Mouse (Mus musculus): ENCODE results near the gene Phldb2.

The Phldb2 gene

DNA sequence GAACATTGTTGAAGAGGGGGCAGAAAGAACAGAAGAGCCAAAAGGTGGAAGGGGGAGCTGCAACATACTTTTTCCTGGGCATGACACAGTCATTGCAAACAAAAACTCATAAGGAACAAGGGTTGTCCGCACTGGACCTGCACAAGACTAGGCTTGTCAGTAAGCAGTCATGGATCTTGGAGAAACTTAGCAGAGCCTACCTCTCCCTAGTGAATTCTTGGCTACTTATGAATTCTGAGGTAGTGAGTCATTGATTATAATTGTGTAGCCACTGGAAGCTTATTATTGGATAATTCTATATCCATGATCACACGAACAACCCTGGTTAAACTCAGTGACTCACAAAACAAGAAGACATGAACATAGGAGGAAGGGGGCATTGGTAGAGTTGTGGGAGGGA lies 7.1 kb downstream of the Phldb2 start:
- DNase-seq (ENCODE audit: low spot score): no peak

DNA sequence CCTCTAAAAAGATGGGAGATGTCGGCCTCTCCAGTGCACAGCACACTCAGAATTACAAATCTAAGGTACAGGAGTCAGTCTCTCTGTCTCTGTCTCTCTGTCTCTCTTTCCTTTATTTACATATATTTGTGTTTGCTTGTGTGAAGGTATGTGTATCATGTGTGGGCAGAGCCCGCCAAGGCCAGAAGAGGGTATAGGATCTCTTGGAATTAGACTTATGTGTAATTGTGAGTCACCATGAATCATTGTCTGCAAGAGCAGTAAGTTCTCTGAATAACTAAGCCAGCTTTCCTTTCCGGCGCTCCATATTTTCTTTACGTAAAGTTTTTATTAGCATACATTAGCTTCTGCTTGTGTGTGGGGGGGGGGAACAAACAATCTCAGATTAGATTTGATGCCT lies 7.7 kb downstream of the Phldb2 start:
- DNase-seq (ENCODE audit: low spot score): no peak

DNA sequence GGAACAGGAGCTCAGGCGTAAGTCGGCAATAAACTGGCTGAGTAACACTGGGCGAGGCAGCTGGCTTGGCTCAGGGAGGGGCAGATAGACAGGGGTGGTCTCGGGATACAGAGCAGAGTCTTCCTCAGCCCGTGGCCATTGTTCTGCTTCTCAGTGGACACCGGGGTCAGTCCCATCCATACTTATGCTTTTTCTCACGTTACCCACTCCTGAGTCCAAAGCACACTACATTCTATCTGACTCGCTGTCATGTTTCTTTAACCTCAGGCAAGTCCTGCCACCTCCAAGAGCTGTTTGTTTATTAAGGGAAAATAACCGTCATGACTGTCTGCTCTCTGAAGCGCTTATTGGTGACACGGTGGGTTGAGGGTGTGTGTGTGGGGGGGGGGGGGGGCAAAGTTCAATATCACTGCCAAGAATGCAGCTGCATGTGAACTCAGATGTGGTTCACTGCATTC lies 8.2 kb downstream of the Phldb2 start:
- DNase-seq (ENCODE audit: low spot score): no peak

DNA sequence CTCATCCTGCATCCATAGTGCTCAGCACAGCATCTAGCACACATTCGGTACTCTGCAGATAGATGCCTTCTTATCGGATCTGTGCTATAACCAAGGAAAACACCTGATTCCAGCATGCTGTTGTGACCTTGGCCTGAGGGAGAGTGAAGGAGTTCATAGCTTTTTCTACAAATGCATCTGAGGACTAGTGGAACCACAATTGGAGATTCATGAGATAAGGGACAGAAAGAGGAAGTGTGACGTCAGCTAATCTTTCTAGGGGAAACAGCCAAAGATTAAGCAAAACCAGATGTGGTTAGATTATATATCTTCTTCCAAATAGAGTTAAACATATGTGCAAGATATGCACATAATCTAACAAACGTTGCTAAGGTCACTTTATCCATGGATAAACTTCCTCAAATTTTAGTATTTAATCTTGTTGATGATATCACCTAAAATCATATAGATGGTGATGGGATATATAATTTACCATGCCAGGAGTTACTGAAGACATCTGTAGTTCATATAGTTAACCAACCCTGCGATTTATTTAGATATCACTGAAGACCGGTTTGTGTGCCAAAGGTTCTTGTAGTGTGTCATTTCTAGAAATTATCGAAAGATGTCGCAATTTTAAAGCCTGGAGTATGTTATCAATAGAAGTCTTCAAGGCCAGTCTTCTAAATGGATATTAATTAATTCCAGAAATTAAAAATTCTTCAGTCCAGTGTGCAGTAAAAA lies 11.1 kb downstream of the Phldb2 start:
- no peak for DNase-seq (ENCODE audit: low spot score)

DNA sequence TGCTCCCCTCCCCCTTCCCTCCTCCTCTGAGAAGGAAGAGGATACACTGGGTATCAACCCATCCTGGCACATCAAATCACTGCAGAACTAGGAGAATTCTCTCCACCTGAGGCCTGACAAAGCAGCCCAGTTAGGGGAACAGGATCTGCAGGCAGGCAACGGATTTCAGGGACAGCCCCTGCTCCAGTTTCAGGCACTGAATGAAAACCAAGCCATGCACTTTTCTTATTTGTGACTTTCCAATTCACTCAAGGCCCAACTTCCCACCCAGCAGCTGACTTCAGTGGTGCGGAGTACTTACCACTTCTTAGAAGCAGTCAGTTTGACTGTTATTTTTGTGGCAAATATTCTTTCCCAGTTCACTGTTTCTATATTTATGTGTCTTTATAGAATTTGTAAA lies 12.7 kb downstream of the Phldb2 start:
- no peak for DNase-seq (ENCODE audit: low spot score)

DNA sequence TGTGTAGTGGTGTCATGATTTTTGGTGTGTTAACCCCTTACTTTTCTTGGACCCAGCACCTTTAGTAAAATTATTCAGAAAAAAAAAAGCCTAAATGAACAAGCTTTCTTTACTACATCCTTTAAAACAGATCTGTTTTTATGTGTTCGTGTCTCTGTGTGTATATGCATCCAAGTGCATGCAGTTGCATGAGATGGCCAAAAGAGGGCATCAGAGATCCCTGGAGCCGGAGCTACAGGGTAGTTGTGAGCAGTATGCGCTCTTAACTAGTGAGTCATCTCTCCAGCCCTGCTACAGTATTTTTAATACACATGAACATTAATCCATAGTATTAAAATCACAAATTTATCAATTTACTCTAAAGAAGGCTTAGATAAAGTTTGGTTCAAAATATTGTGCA lies 14.0 kb downstream of the Phldb2 start:
- DNase-seq (ENCODE audit: low spot score): no peak

DNA sequence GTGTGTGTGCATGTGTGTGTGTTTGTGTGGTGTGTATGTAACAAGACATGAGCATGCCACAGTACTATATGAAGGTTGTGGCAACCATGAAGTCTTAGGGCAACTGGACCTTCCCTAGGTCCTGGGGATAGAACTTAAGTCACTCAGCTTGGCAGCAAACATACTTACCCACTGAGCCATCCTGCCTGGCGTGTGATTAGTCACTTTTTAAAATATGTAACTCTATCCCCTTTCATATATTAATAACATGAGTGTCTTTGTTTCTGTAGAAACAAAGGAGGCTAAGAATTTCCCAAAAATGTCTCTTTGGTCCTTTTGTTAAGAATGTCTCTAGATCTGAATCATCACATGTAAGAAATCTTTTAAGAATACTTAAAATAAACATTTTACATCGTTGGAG lies 16.0 kb downstream of the Phldb2 start:
- no peak for DNase-seq (ENCODE audit: low spot score)

DNA sequence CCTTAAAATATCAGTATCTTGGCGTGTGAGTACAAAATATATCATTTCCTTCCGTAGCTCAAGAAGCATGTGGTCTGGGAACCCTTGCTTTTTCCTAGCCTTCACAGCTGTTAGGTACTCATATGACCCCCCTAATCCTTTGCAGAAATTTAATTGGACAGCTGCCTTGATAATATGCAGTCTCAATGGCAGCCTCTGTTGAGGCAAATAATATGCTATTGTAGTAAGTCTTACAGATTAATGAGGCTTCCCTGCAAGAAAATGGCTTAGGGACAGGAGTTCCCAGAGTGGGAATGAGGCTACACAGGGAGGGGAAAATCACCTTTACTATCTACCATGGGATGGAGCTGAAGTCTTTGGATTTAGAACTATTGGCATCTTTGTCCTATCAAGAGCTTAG lies 16.9 kb downstream of the Phldb2 start:
- no peak for DNase-seq (ENCODE audit: low spot score)

DNA sequence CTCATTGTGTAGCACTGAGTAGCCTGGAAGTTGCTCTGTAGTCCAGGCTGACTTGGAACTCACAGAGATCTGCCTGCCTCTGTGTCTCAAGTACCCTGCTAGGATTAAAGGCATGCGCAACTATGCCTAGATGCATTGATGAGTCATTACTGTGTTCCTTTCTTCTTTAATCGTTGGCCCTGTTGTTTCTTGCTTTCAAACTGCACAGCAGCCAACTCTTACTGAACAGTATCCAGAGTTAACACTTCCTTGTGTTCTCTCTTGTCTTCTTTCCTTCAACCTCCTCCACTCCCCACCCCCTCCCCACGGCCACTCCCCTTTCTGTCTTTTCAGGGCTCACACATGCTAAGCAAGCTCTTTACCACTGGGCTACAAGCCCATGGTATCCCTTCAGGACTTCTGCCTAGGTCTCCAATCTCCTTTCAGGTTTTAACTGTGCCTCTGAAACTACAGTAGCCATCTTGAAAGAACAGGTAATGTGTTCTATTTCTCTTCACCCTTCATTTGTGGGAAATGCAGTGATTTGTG lies 17.4 kb downstream of the Phldb2 start:
- no peak for DNase-seq (ENCODE audit: low spot score)

DNA sequence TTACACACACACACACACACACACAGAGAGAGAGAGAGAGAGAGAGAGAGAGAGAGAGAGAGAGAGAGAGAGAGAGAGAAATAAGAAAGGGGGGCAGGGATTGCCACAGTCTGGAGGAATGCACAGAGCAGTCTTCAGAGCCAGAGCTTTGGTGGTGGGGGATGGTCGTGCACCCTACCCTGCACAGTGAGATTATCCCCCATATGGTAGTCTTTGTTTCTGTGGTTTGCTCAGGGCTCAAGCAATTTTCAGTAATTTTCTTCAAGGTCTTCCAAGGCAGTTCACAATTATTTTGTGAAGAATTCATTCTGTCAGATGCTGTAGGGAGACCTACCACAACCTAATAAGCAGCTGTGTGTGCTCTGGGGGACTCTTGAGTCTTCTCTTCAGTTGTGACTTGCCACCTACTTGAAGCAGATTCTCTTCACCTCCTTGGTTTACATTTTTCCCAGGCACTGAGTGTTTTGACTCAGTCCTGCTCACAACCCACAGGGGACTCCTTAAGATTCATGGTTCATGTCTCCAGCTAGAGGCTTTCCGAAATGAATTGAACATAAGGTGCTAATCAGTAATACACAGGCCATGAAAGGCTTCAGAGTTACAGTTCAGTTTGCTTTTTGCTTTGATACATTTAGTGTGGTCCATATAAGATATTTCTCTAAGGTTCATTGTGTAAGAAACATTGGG lies 18.5 kb downstream of the Phldb2 start:
- DNase-seq (ENCODE audit: low spot score): no peak

DNA sequence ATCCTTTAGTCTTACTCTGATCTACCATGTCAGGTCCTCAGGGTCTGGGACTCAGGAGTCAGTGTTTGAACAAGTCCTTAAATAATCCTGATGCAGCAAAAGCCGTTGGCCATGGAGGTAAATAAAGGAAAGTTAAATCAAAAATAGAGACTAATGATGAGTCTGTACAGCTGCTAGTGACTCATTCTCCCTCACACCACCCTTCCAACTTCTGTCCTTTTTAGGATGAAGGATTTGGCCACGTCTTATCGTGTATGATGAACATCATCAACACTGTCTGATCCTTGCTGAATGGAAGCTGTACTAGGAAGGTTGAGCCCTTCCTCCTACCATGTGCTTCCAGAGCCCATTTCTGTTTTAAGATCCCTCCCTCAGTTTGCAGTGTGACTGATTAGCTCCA lies 23.1 kb downstream of the Phldb2 start:
- no peak for DNase-seq (ENCODE audit: low spot score)

DNA sequence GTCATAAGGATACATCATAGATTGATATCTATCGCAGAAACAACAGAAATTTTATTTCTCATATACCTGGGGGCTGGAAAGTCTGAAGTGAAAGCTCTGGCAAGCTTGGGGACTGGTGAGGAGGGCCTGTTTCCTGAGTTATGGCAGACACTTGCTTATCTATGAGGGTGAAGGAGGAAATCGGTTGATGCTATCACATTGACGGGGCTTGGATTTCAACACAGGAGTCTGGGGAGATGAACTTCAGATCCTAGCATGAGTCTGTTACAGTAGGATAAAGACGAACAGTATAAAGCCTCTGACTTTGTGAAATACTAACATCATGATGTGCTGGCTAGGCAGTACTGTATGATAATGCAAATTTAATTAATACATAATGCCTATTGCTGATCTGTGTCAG lies 25.3 kb downstream of the Phldb2 start:
- DNase-seq (ENCODE audit: low spot score): no peak

DNA sequence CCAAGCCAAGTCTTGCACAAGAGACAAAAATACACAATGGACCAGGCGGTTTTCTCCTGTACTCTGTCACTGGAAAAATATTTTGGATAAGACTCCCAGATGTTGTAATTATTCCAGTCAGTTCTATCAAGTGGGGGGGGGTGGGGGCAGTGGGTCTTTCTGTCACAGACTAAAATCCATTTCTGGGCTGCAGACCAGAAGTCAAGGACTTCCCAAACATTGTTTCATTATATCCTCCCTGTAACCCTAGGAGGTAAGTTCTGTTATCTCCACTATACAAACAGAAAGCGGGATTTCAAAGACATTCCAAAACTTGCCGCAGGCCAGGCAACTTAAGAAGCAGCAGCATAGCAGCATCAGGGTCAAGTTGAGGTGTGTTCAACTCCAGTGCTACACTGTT lies 25.8 kb downstream of the Phldb2 start:
- DNase-seq (ENCODE audit: low spot score): no peak

DNA sequence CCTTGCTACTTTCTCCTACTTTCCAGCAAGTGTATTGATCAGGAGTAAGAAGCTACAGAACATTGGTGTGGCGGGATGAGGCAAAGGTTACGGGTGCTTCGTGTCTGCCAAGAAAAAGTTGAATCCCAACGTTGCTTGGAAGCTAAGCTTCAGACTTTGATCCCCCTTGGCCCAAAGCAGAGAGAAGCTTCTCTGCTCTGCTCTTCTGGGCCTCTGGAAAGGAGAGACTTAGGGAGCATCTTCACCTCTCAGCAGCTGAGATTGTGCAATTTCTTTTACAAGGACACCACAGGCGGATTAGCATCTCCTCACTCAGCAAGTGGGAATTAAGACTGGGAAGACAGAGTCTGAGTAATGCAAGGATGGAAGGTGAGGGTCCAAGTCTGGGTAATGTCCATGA lies 26.5 kb downstream of the Phldb2 start:
- DNase-seq (ENCODE audit: low spot score): no peak

DNA sequence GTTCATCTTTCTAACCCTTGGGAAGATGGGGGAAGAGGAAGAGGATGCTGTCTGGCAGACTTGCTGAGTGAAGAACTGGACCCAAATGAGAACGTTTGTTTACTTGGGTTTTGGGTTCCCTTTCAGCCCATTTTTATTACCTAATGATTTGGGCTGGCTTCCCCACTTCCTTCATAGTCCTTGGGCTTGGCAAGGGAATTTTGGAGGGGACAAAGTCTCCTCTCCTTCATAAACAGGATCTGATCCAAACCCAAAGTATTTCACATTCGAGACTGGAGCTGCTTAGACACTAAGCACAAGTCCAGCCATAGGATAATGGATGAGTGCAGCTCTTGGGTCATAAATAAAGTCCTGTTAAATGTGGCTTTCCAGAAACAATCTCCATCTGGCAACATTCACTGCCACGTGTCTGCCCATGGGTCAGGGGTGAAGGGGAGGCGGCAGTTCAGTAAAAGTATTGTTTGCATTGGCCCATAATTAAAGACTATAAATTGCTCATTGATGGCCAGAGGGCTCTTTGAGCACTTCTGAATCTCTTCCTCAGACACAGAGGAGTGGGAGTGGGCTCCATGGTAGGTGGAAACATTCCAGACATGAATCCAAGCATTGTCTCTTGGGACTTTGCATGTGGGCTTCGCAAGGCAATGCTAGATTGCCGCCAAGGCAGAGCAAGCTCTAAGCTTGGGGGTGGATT lies 29.5 kb downstream of the Phldb2 start:
- DNase-seq (ENCODE audit: low spot score): no peak

DNA sequence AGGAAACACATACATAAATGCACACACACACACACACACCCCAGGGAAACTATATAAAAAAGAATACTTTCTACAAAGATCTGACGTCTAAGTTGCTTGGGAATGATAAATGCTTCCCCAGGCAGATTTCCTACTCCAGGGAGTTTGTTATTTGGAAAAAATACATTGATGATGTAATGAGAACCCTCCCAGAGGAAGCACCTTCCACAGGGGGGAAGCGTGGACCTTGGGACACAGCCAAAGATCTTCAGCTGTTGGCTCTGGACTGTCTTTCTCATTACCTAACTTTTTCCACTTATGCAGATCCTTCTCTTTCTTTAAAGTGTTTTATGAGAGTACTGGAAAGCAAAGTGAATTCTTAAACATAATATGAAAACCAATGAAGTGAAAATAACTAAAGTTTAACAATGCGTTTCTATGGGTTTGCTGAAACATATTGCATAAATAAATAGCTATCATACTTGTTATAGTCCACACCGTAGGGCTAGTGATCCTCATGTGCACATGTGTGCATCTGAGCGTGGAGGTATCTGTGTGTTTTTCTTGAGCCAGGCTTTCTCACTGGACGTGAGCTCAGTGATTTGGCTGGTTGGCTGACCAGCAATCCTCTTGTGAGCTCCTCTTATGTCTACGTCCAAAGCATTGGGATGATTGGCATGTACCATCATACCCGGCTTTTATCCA lies 30.7 kb downstream of the Phldb2 start:
- no peak for DNase-seq (ENCODE audit: low spot score)

DNA sequence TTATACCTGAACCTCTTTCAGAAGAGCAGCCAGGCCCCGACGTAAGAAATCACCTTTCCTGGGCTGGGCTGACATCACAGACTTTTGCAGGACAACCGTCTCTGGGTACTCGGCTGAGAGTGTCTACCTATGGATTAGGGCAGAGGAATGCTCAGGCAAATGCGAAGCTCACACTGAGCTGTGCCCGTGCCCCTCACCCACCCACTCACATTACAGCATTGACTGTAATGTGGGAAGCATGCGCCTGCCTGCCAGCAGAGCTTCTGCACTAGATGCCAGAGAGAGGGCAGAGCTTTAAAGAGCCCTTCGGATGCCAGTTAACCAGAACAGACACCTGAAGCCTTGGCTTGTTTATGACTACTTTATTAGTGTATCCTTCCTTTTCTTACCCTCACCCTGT lies 33.8 kb downstream of the Phldb2 start:
- DNase-seq (ENCODE audit: low spot score): no peak

DNA sequence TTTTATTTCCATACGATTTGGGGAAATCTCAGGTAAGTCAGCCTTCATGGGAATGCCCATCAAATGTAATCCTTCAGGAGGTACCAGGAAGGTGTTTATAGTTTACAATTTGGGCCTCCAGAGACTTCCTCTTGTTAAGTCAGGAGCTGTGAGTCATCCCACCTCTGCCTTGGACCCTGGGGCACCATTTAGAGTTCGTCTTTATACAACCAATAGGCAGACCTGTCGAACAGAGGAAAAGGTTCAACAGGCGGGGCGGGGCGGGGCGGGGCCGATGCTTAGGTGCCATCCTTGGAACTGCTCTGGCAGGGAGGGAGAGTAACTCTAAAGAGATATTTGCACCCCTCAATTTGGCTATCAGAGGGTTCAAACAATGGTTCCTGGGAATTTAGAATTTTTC lies 49.8 kb downstream of the Phldb2 start:
- DNase-seq (ENCODE audit: low spot score): no peak

DNA sequence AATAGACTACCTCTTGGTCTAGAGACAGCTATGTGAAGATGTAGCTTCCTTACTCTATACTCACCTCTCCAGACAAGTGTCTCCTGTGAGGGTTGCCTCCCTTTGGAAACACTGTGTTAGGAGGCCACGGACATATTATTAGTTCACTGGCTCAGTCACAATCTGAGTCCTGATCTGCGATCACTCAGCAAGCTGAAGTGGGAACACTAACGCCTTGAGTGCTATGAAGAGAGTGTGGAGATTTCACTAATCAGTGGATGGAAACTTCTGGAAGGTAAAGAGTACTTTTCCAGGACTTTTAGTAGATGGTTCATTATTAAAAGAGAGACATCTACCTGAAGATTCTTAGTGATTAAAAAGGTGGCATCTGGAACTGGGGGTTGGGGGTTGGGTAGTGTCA lies 54.9 kb downstream of the Phldb2 start:
- DNase-seq (ENCODE audit: low spot score): no peak

DNA sequence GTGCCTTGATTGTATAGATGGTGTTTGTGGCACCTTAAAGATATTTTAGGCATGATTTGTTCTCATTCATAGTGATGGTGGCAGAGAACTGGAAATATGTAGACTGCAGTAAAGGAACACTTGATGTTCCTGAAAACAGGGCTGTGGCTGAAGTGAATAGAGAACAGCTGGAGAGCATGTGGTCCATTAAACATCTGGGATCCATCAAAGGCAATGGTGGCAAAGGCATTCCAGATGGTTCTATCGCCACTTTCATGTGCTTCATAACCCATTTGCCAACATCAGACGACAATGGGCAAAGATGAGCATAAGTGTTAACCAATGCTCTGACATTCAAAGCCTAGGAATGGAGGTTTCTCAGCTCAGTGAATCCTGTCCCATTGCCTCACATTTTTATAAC lies 56.8 kb downstream of the Phldb2 start:
- DNase-seq (ENCODE audit: low spot score): no peak

DNA sequence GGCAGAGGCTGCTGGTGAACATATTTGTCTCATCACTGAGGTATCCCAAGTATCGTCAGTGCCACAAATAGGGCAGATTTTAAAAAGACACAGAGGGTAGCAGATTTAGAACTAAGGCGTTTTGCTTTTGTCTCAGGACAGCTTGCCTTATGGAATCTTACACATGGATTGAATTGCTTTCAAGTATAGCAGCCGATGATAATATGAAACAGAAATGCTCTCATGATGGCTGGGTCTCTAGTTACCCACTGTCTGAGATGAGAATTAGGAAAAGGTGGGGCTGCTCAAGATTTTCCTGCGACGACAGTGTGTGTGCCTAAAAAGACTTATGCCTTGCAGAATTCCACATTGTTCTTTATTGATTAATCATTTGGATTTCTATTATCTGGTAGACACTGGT lies 58.4 kb downstream of the Phldb2 start:
- DNase-seq (ENCODE audit: low spot score): no peak

DNA sequence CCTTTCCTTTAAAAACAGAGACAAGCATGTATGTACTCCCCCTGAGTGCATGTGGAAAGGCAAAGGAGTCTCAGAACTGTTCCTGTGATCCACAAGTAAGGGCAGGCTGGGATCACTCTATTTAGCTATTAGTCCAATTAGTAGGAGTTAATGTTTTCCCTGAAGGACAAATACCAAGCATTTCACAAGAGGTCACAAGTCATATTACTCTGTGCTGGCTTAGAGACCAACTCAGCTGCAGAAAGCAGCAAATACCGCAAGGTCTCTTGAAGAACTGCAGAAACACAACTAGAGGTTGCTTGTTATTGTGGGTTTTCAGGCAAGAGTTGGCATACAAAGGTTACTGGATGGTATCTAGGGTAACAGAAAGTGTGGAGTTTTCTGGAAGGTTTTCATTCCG lies 59.6 kb downstream of the Phldb2 start:
- DNase-seq (ENCODE audit: low spot score): no peak

DNA sequence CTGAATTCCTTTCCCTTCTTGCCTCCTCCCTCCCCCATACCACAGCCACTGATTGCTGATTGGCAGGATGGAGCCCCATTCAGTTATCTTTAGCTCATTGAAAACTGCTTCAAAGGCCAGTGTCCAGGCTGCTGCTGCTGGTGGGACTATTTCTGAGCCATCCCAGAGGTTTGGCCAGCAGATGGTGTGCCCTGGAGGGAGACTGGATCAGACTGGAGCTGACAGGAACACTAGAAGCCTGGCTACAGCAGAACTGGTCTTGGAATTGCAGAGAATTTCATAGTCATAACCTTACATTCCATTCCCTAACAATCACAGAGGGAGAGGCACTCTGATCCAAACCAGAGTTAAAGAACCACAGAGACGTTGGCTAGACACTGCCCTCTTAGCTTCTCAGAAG lies 60.5 kb downstream of the Phldb2 start:
- DNase-seq (ENCODE audit: low spot score): no peak

All from layer of hippocampus, adult 9-10 months (tissue).